Mouse (Mus musculus): ENCODE data around the gene B3galt1. TPM values are rescaled to one million over a fixed set of nuclear protein-coding genes. Genes with fewer than 3 reads are reported as not detected.

B3galt1 gene
- 6.6 and 9.3 TPM in 2 replicates for total RNA-seq (2021)
- long read RNA-seq, experiment 1, full-length matches to known transcripts, result 1 of 3 reads
- long read RNA-seq, experiment 1, partial matches to known transcripts, result 0 of 3 reads
- long read RNA-seq, experiment 1, other reads (novel, unspliced or antisense), result 2 of 3 reads
- long read RNA-seq, experiment 2, full-length matches to known transcripts, result 1 of 4 reads
- long read RNA-seq, experiment 2, partial matches to known transcripts, result 0 of 4 reads
- long read RNA-seq, experiment 2, other reads (novel, unspliced or antisense), result 3 of 4 reads

DNA sequence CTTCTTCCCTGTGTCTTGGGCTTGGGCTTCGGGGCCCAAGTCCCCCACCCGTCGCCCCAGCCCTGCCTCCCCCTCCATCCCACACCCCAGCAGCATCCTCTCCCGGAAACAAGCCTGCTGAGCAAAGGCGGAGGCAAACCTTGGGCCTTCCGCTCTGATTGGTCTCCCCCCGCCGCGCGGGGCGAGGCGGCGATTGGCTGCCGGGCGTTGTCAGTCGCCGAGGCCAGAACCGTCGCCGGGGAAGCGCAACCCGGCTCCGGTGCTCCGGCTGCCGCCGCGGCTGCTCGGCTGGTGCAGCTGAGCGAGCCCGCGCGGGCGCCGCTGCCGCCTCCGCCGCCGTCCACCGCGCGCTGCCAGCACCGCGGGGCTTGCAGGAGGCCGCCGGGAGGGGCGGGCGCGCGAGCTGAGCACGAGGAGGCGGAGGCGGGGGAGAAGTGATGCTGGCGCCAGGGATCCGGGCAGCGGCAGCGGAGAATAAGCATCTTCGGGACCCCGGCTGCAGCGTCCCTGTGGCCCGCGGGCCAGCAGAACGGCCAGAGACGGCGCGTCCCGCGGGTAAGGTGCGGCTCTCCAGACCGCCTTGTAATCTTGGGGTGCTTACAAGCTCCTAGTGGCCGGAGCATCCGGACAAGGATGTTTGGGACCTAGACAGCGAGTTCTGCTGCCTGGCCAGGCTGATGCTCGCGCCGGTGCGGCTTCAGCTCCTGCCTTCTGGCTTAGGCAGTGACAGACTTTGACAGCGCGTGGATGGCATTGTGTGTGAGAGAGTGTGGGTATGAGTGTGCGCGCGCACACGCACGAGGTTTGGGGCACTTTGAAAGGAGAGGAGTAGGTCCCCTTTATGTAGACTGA is at the start of gene B3galt1:
Gene B3galt1 (plus strand): TSS at position 392 of the 852 bp plus-strand sequence.
- DNase-seq, result peak; percentile 87

- DNase-seq, result no peak
These were observed 49.3 kb upstream of the B3galt1 start for GRCm38 (mm10) chr2:67516405-67516804.

- DNase-seq, result no peak
These were observed 30.3 kb upstream of the B3galt1 start for GRCm38 (mm10) chr2:67535347-67535746.

GRCm38 (mm10) chr2:67539426-67539825 is 26.2 kb upstream of the B3galt1 start:
- DNase-seq, result no peak

- DNase-seq, result no peak
These were observed 23.5 kb upstream of the B3galt1 start for GRCm38 (mm10) chr2:67541957-67542696.

DNA sequence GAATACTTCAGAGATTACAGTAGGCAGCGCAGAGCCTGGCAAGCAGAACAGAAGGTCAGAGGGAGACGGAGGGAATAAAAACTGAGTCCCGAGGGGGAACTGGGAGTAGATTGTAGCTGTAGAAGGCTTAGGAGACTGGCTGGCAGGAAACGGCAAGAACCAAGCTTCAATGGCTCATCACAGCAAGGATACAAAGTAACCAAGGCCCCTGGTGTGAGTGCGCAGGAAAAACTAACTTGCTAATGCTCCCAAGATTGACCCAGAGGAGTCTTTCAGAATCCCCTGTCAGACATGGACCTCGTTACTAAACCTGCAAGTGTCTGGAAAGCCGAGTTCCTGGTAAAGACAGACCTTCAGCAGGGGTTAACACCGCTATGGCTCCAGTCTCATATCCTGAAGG is 21.2 kb upstream of the B3galt1 start:
- no peak for DNase-seq

GRCm38 (mm10) chr2:67564851-67565479 is 706 bp upstream of the B3galt1 start:
- peak; percentile 11 for DNase-seq

GRCm38 (mm10) chr2:67566566-67566965 is 895 bp downstream of the B3galt1 start:
- no peak for DNase-seq

DNA sequence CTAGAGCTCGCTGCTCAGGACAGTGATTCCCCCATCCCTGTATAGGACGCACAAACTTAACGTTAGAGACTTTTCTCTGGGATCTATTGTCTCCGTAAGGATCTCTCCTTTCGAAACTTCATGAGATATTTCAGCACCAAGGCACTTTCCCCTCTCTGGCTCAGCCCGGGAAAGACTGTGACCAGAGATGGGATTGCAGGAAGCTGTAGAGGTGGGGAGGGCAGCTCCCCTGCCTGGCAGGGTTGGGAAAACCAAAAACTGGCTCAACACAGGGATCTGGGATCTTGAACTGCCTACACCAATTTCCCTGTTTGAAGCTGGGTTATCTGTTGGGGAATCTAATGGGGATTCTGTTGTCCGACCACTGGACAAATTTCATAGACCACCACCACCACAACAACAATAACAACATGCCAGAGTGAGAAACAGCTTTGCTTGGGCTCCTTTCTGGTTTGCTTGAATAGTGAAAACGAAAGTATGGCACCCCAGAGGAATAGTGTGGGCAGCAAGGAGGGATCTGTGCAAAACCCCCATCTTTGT is 1.5 kb downstream of the B3galt1 start:
- peak; percentile 8 for DNase-seq

- no peak for DNase-seq
These were observed 11.0 kb downstream of the B3galt1 start for GRCm38 (mm10) chr2:67576634-67577033.

DNA sequence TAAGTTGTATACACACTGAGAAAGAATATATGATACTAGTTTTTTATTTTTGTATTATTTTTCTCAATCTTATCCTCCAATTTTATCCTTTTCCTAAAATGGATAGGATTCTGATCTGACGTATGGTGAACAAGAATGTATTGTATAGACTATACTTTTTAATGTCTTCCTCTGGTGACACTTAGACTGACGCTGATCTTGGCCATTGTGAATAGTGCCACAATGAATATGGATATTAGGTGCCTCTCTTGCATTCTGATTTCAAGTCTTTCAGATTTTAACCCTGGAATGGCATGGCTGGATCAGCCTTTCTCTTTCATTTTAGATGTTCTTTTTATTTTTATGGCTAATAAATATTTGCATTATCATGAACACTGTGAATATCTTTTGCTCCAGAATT is 17.4 kb downstream of the B3galt1 start:
- DNase-seq, result no peak

GRCm38 (mm10) chr2:67590408-67590807 is 24.7 kb downstream of the B3galt1 start:
- DNase-seq, result no peak

- peak; percentile 11 for DNase-seq
These were observed 26.4 kb downstream of the B3galt1 start for GRCm38 (mm10) chr2:67591831-67592629.

- no peak for DNase-seq
These were observed 57.2 kb downstream of the B3galt1 start for GRCm38 (mm10) chr2:67622902-67623301.

- DNase-seq, result no peak
These were observed 62.0 kb downstream of the B3galt1 start for GRCm38 (mm10) chr2:67627667-67628066.

GRCm38 (mm10) chr2:67628289-67628688 is 62.6 kb downstream of the B3galt1 start:
- no peak for DNase-seq

DNA sequence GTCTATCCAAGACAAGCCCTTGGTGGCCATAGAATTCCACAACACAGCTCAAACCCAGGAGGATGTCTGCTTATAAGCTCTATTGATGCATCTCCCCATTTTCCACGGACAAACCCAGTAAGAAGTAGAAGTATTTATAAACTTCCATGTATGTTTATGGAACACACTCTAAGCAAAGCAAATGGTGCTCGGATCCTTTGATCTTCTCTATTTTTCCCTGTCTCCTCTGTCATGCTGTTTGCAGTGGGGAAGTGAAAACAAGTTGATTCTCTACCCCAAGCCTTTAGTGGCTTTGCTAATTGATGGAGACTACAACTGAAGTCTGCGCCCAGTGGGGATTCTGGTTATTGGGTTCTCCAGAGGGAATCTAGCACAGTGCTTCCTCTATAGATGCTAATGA is 89.2 kb downstream of the B3galt1 start:
- DNase-seq, result no peak

GRCm38 (mm10) chr2:67657372-67657771 is 91.7 kb downstream of the B3galt1 start:
- DNase-seq, result no peak

- no peak for DNase-seq
These were observed 92.4 kb downstream of the B3galt1 start for GRCm38 (mm10) chr2:67658091-67658490.

GRCm38 (mm10) chr2:67671721-67672120 is 106.0 kb downstream of the B3galt1 start:
- no peak for DNase-seq

- DNase-seq, result no peak
These were observed 112.0 kb downstream of the B3galt1 start for GRCm38 (mm10) chr2:67677697-67678096.

Data from adrenal gland, postnatal 14 days (tissue).